Mouse (Mus musculus) yolk sac, embryonic 10.5 days (tissue): ENCODE data around the gene Fgb.
A peak's percentile ranks its signal among the peaks of the same experiment; 100 is the strongest.

Experiments
- DNase-seq: peaks from one replicate; pipeline ENCODE4 v3.0.0-alpha.2; 2017; ENCODE audit warnings: low spot score

Gene Fgb

DNA sequence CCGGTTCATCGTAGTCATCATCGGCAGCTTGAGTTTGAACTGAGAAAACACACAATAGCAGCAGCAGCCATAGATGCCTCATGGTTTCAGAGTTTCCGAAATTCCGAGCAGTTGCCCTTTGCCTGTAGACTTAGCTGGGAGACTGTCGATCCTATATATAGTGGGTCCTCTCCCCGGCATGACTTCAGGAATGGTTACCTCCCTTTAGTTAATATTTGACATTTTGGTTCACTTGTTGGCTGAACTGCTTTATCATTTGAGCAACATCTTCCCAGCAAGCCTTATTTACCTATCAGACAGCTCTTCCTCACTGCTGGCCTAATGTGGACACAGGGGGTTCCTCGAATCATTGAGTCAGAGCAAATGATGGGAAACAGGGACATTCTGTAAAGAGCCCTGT is at the start of gene Fgb:
Gene Fgb (minus strand): TSS at position 184 of the 400 bp plus-strand sequence.
- DNase-seq: peak; percentile 76

DNA sequence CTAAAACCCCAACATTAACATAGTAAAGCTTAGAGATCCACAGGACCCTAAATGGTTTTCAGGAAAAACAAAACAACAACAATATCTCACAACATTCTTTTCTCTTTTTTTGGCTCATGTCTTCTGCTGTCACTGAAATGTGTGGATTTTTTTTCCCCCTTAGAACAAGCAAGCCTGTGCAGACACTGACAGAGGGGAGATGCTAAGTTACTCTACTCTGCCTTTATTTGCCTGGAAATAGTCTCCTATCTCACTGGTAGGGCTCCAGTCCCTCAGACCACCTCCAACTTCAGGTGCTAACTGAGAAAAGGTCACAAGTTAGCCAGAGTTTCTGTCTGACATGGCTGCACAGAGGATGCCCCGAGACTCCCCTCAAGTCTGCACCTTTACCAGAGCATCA is 49.5 kb upstream of the Fgb start:
- no peak for DNase-seq

DNA sequence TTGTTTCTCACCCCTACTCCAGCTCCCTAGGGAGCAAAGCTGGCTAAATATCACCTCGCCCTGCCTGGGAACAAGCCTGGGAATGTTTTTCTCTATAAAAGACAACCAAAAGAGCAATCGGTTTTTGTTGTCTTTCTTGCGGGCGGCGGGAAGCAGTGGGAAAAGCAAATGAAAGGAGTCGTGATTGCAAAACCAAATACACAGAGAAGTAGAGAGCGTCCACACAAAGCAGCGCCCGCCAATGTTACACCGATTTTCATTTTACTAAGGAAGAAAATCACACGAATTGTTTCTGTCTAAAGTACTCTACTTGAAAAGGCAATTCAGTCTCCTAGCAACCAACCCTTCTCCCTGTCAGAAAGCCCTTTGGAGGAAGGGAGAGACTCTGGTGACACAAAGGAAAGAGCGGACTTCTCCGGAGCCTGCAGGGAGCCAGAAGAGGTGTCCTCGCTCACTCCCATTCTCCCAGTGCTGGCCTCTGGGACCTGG is 48.9 kb upstream of the Fgb start:
- DNase-seq: no peak

DNA sequence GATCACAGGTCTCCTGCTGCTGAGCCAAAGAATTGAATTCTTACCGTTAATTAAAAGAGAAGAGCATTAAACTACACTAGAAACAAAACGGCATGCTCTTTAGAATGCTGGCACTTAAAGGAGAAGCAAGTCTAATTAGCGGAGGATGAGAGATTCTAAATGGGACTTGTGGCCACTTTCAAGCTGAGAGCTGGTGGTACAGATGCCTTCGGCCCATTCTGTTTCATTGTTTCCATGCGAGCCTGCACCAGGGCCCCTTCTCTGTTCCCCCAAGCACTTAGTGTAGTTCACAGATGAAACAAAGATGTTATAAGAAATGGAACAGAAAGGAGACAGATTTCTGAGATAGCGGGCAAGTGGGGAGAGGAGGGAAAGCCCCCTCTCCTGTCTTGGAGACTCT is 47.9 kb upstream of the Fgb start:
- no peak for DNase-seq

DNA sequence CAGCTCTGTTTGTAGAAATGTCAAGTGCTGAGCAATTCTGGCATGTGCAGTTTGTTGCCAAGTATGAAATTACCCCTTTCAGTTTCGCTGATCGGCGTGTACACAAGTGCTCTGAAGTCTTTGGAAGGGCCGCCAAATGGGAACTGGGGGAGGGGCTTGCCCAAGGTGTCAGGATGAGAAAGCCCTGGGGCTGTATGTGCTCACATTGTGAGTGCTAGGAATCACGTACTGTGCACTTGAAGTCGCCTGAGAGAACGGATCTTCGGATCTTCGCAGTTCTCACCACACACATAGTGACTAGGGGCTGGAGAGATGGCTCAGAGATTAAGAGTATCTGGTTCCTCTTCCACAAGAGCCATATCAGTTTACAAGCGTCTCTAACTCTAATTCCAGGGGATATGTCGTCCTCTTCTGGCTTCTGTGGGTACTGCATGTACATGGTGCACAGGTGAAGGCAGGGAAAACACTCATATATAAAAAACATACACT is 30.9 kb upstream of the Fgb start:
- DNase-seq: peak; percentile 52

DNA sequence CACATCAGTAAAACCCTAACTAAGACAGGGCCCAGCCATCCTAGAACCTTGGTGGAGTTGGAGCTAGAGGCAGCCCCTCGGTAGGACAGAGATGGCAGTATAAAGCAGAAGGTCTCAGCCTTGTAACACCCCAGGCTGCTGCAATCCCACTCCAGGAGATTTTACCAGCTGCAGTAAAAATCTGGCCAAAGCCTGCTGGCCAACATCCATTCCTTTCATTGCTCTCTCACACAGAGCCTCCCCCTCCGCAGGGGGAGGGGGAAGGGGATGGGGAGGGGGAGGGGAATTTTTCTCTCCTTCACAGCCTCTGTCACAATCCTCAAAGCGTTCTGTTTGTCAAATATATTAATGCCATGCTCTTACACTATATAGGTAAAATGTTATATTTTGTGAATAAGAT is 26.9 kb upstream of the Fgb start:
- no peak for DNase-seq

DNA sequence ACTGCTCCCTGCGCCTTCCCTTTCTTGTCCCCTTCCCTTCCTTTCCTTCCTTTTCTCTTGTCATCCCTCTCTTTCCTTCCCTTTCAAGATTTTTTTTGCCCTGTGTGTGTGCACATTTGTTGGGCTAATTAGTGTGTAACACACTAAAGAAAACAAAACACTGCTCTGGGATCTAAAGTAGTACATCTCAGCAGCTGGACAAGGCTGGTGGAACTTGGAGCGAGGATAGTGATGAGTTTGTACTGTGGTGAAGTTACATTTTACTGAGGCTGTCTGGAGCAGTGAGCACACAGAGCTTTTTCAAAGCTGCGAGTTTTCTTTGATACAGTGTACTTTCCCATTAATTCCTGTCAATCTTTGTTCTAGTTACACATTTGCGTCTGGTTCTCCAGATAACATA is 20.6 kb upstream of the Fgb start:
- DNase-seq: no peak

DNA sequence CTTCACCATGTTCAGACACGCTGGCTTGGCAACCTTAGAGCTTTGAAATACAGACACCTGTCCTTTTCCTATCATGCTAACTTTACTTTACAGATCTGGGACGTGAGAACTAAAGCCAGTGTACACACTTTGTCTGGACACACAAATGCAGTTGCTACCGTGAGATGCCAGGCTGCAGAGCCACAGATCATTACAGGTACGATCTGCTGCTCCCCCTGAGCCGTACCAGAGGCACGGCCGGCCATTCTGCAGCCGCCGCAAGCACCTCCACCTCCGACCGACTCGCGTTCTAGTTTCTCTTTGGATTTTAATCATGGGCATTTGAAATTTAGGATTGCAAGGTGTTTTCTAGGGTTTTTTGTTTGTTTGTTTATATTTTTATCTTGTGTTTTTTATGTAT is 19.2 kb upstream of the Fgb start:
- no peak for DNase-seq

DNA sequence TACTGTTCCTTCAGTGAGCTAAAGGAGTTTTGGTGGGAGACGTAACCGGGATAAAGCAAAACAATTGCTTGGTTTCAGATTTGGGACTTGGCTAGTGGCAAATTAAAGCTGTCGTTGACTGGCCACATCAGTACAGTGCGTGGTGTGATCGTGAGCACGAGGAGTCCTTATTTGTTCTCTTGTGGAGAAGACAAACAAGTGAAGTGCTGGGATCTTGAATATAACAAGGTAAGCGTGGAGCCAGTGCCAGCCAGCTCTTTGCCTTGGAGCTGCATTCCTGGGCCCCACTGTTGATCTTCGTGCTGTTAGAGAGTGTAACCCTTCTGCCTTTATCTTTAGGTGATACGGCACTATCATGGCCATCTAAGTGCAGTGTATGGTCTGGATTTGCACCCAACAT is 18.3 kb upstream of the Fgb start:
- no peak for DNase-seq

DNA sequence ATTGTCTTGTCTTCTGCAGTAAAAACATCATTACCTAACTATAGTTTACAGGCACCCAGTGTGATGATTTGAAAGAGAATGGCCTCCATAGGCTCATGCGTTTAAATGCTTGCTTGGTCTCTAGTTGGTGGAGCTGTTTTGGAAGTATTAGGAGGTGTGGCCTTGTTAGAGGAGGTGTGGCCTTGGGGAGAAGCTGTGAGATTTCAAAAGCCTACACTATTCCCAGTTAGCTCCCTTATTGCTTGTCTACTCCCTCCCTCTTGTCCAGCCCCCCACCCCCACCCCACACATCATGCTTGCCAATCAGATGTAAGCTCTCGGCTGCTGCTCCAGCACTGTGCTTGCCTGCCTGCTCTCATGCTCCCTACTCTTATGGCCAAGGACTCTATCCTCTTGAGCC is 7.4 kb upstream of the Fgb start:
- no peak for DNase-seq

DNA sequence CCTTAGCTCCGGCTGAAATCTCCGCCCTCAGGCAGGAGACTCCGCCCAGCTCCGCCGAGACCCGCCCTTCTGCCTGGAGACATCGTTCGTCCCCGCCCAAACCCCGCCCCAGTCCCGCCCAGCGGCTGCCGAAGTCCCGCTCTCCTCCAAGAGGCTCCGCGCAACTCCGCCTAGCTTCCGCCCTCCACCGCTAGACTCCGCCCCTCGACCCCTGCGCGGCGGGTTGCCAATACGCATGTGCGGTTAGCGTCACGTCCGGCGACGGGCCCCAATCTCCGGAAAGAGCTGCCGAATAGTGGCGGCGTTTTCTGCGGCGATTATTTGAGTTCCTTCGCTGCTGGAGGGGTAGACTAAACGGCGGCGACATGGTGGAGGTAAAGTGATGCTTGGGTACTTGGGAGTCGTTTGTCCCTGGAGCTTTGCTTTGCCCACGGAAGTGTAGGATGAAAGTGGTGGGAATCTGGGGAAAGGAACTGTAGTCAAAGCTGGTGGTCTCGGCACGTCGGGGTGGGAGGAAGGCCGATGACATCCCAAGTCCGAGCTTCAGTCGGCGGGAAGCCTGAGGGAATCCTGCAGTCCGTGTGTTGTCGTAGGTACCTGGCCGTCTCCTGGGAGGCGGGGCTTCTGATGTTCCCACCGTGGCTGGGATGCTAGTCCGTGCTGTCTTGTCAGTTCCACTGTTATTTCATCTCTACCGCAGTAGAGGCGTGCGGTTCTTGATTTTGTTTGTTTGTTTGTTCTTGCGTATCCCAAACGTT is 5.8 kb upstream of the Fgb start, which contains the start of gene Plrg1:
Gene Plrg1 (plus strand): TSS at position 242 of the 758 bp plus-strand sequence.
- DNase-seq: peak; percentile 99

DNA sequence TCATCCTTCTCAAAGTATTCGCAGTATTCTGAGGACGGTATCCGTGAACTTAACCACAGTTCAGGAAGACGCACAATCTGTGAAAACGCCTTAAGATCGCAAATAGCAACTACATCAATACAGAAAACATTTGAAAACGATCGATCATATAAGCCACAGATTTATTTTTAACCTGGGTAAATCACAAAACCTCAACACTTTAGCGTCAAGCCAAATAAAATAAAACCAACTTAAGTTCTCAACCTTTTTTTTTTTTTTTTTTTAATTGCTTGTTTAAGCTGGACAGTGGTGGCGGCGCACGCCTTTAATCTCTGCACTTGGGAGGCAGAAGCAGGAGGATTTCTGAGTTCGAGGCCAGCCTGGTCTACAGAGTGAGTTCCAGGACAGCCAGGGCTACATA is 5.1 kb upstream of the Fgb start:
- no peak for DNase-seq

DNA sequence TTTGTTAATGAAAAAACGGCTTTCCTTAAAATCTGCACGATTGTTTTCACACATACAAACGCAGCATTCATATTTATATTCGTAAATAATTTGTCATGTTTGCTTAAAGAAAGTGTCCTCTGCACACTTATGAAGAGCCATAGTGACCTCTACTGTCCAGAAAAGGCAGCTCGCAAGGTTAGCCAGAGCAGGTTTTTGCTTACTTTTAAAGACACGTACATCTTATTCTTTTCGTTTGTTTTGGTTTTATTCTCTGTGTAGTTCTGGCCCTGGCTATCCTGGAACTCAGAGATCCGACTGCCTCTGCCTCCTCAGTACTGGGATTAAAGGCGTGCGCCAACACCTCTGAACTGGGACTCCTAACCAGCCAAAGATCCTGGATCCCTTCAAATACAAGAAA is 4.1 kb upstream of the Fgb start:
- DNase-seq: peak; percentile 72

DNA sequence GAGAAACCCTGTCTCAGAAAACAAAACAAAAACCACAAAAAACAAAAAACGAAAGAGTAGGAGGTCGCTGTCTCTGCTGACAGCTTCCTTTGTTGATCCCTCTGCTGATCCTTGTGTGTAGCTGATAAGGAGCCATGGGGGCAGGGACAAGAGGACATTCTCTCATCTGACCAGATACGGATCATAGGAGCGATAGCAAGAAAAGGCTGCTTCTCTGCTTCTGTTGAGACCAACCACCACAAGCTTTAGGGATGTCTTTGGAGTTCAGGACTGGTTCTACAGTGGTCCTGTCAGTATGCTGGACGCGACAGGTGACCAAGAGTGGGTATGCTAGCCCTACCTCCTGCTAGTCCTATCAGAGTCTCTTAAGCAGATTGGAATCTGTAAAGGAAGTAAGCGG is 3.5 kb upstream of the Fgb start:
- DNase-seq: peak; percentile 66

DNA sequence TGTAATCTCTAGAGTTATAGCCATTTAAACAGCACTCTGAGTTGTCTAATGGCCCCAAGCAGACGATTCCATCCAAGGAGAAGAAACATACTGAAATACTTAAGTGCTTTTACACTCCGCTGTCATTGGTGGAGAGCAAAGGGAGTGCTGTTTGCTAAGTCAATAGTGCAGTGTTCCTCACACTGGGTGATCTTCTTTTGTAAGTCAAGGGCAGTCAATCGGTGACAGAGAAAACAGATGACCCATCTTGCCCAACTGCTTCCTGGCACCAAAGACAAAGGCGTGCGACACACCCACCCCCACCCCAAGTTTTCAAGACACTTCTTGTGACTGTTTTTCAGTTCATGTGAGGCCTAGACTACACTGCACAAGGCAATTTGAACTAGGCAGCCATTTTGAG is 2.4 kb upstream of the Fgb start:
- DNase-seq: no peak

DNA sequence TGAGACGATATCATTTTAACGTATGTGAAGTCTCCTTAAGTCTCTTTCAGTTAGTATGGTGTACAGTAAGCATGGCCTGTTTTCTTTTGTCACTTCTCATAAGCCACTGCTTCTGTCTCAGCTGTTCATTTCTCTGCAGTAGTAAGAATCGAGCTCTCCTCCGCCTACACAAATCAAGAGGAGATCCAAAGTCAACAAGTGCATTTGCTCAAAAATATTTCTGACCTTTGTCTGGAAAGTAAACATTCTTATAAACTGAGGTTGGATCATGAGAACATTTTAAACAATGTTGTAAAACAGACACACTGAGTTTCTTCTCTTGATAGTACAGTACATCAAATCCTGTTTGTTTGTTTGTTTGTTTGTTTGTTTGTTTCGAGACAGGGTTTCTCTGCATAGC is 998 bp upstream of the Fgb start:
- no peak for DNase-seq

DNA sequence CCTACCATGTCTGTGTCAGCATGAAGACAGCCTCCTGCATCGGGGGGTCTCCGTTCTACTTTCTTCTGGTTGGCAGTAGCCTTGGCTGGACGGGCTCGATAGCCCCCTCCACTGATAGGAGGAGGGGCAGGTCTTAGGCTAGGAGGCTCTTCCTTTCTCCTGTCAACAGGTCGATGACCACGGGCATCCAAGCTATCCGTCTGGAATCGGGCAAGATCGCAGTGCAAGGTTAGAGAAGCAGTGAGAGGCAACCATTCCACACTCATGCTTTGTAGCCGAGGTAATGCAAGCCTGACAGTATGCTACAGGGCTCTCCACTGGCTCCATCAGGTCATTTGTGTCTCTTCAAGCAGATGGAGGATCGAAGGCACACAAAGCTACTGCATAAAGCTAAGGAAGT is 3.0 kb downstream of the Fgb start:
- no peak for DNase-seq

DNA sequence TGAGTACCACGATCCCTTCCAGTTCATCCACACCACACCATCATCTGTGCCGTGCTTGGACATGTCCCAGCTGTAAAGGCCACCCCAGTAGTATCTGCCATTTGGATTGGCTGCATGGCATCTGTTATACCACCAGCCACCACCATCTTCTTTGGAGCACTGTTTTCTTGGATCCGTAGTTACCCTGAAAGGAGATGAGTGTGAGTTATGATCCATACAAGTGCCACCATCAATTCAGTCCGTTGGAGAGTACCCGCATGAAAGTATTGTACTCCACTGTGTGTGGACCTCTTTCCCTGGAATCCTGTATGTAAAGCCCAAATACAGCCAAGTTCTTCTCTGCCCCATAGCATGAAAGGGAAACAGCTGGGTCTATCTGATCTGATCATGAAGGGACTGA is 7.2 kb downstream of the Fgb start:
- DNase-seq: no peak

DNA sequence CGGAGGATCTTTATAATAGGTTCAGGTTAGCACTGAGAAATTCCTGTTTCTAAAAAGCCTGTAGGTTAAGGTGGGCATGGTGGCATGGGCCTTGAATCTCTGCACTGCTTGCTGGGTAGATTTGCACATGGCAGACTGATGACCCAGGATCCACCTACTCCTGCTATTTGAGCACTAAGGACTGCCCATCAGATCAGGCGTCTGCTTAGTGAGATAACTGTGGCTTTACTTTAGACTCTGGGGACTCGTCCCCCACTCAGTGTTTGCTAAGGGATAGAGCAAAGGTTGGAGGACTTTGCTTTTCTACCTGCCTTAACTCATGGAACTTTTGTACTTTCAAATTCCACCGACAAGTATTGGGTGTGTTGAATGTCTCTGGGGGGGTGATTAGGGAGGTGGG is 10.0 kb downstream of the Fgb start:
- DNase-seq: peak; percentile 77

DNA sequence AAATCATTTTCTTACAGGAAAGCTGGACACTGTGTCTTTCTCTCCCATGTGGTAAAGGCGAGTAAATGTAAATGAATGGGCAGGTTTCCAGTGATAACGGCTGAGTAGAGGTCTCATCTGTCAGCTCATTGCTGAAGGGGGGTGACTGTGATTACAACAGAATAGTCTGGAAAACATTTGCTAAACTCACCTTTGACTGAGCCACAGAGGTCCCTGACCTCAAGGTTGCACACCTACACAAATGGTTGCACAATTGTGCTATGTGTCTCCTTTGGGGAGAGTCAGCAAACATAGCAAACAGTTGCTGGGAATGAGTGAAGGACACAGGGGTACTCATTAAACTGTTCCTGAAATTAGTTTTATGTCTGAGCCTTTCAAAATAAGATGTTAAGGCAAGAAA is 10.8 kb downstream of the Fgb start:
- DNase-seq: peak; percentile 80

DNA sequence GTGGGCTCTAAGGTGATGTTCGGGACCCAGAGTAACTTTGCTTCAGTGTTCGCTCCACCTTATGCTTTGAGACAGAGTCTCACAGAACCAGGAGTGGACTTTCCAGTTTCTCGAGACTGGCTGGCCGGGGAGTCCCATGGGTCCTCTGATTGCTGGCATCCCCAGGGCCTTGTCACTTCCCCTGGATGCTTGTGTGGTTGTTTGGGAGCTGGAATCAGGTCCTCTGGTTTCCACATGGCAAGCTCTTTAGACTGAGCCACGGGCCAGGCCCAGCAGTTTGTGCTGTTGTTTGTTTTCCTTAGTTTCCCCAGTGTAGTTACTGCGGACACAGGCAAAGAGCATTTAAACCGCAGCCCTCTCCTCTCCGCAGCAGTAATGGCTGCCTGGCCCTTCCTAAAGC is 15.9 kb downstream of the Fgb start:
- no peak for DNase-seq

DNA sequence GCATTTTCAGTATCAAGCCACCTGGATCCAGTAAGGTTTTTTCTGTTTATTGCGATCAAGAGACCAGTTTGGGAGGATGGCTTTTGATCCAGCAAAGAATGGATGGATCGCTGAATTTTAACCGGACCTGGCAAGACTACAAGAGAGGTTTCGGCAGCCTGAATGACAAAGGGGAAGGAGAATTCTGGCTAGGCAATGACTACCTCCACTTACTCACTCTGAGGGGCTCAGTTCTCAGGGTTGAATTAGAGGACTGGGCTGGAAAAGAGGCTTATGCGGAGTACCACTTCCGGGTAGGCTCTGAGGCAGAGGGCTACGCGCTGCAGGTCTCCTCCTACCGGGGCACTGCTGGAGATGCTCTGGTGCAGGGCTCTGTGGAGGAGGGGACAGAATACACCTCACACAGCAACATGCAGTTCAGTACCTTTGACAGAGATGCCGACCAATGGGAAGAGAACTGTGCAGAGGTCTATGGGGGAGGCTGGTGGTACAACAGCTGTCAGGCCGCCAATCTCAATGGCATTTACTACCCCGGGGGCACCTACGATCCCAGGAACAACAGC is 16.8 kb downstream of the Fgb start:
- DNase-seq: no peak

DNA sequence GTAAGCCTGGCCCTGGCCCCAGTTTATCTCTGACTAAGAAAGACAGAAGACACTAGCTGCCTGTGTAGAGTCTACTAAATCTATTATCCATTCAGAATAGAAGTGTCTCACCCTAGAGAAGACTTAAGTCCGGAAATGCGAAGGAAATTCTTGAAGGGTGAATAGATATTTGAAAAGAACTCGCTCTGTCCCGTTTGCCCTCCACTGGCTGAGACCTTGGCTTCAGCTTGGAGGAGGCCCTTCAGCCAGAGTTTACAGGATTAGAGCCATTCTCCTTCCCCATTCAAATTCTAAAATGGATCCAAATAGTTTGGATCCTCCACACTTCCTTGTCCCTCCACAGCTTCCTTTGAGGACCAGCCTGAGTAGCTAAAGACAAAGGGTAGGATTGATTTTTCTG is 19.3 kb downstream of the Fgb start:
- DNase-seq: no peak
